Mouse (Mus musculus) forelimb bud, embryonic 11.5 days (tissue): ENCODE data around the gene Wdr19.
"Not testable (repeated sequence)": the region's sequence is repeated elsewhere in the genome, so short reads cannot be mapped to it uniquely, and the experiment has no call there.

Experiments
- DNase-seq: peaks from one replicate; pipeline ENCODE4 v3.0.0-alpha.2; 2012; ENCODE audit warnings: low read depth, low spot score

Wdr19 gene

GRCm38 (mm10) chr5:65298167-65298950 is 98.9 kb downstream of the Wdr19 start:
- DNase-seq: no peak

DNA sequence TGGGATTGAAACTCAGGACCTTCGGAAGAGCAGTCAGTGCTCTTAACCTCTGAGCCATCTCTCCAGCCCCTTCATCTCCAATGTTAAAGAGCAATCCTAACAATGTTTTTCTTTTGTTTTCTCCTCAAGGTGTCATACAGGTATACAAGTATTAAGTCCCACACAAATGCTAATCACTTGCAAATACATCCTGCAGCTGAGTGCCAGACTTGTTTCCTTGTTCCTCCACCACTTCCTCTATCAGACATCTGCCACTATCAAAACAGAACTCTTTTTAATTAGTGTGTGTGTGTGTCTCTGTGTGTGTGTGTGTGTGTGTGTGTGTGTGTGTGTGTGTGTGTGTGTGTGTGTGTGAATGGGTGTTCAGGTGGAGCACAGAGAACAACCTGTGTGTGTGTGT is 100.1 kb downstream of the Wdr19 start:
- DNase-seq: not testable (repeated sequence)

- DNase-seq: no peak
Measured at GRCm38 (mm10) chr5:65300121-65300520, 100.6 kb downstream of the Wdr19 start.

DNA sequence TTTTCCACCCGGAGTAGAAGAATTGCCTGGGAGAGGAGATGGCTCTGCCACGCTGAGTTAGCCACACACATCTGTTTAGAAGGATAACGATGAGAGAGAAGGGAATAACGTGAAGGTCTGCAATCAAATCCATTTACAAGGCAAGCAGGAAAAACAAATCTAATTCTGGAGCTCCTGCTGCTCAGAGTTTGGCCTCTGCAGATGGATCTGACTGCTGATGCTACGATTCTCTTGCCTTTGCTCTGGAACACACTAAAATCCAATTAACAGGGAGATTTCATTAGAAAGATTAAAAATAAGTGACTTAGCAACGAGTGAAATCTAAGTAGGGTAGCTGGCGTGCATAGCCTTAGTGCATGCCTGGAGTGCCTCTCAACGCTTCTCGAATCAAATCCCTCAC is 106.0 kb downstream of the Wdr19 start:
- DNase-seq: no peak

DNA sequence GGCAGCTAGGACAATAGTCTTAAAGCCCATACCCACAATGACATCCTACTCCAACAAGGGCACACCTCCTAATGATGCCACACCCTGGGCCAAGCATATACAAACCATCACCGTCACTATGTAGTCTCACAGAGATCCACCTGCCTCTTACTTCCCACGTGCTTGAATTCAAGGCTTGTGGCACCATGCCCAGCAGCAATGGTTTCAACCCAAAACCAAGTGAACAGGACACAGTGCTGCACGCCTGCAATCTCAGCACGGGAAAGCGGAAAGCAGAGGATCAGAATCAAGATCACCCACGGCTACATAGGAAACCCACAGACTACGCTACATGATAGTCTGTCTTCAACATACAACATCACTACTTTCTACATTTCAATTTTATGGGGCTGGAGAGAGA is 108.7 kb downstream of the Wdr19 start:
- DNase-seq: no peak

DNA sequence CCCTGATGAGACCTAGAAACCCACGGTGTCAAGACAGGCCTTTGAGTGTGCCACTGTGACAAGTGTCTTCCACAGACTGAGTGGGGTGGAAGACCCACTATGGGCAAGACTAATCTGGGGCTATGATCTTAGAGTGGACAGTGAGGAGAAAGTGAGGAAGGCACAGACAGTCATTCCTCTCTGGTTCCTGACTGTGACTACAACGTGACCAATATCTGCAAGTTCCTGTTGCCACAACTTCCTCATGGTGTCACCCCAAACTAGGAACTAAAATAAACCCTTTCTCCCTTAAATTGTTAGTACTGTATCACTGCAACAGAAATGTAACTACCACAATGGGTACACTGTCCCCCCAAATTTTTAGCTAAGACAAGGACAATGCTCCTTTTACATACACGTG is 109.4 kb downstream of the Wdr19 start:
- no peak for DNase-seq
